Comparison of ENCODE assay signal across 8 mouse cellular contexts in genomic region chrX:167207741-167208505, GRCm38 (mm10). TPM values are rescaled to one million over a fixed set of nuclear protein-coding genes. Genes with fewer than 3 reads are reported as not detected.
DNase-seq lines count a peak whose midpoint lies in the region; ATAC-seq and TF ChIP-seq lines count a peak whose summit lies in the region.

No protein-coding gene starts in this region.

- no peaks in the 10 kb centered on the region; the same call in 1 of the 2 replicates for H3K4me1 ChIP-seq in cortical plate, adult 2 months (ENCODE audit: control insufficient read depth, insufficient read depth, low read length)
- peaks cover 10% of the 10 kb centered on the region; the same call in 1 of the 2 replicates for H3K4me1 ChIP-seq in neural tube, embryonic 12.5 days

- no peak for TF ChIP-seq CTCF in cortical plate, adult 2 months (IDR thresholded peaks at IDR 0.05; ENCODE audit: extremely low read depth, insufficient read depth, low read length)

- no peaks in the 10 kb centered on the region for H3K36me3 ChIP-seq in neural tube, embryonic 12.5 days

- no peak for TF ChIP-seq POLR2A in cortical plate, adult 2 months (IDR thresholded peaks at IDR 0.05; ENCODE audit: extremely low read depth, insufficient read depth, low read length)

- no peaks in the 10 kb centered on the region for H3K9me3 ChIP-seq in neural tube, embryonic 12.5 days

- peak; percentile 15 for DNase-seq in cerebellum, adult 11-12 months
- no peak for DNase-seq in cerebellum, adult 11 months
- DNase-seq in 3T3-L1 (ENCODE audit: low read depth, low spot score), result peak; percentile 38
- DNase-seq in heart, postnatal 10 days, result peak; percentile 44 to 45
- peak; percentile 32 for DNase-seq in liver
- no peak for DNase-seq in urinary bladder, postnatal 25 days (ENCODE audit: low spot score)

- ATAC-seq in neural tube, embryonic 12.5 days (ENCODE audit: low FRiP score, low read depth), result no peak

- peak overlapping the region; percentile 74 for H3K9ac ChIP-seq in neural tube, embryonic 12.5 days

- intact Hi-C loops in heart, postnatal 10 days (cut with DNase I), result loop anchor here (1.0 to 10.0 kb wide), 7 partner anchors 56 to 547 kb away; no protein-coding TSS in a partner anchor

- H3K27me3 ChIP-seq in neural tube, embryonic 12.5 days (replicated peaks), result no peaks in the 10 kb centered on the region; the same call in 1 of the 2 replicates

- peak overlapping the region; percentile 58 for H3K4me2 ChIP-seq in neural tube, embryonic 12.5 days (replicated peaks)

- peak overlapping the region; percentile 98 for H3K27ac ChIP-seq in cortical plate, adult 2 months (ENCODE audit: insufficient read depth, low read length)
- H3K27ac ChIP-seq in neural tube, embryonic 12.5 days, result peak overlapping the region; percentile 87; the same call in 1 of the 2 replicates

- 27% methylated on average over 25 of the region's 25 CpGs for WGBS in neural tube, embryonic 12.5 days

- peak overlapping the region; percentile 78 for H3K4me3 ChIP-seq in cortical plate, adult 2 months (ENCODE audit: insufficient read depth, low read length)
- H3K4me3 ChIP-seq in neural tube, embryonic 12.5 days, result peak overlapping the region; percentile 60

RNA-seq across cellular contexts. Expression of gene Tmsb4x, which starts 1.2 kb away (rescaled TPM):
- polyA plus RNA-seq in cortical plate, adult 2 months (2012; rRNA removed), result 2,113 and 2,186 TPM in 2 replicates
- total RNA-seq in heart, postnatal 10 days (2021), result 100 to 1,000 TPM; 782 to 828 TPM
- 6,094 and 7,057 TPM in 2 replicates for polyA plus RNA-seq in neural tube, embryonic 12.5 days (2016; fragmentation: Nextera tagmentation; extraction: Ambion mirVana)

RNA-seq across cellular contexts. Expression of gene Tlr8, which starts 56.2 kb away (rescaled TPM):
- polyA plus RNA-seq in cortical plate, adult 2 months (2012; rRNA removed), result 0.08 and 0.09 TPM in 2 replicates
- 1 to 10 TPM; 1.1 to 1.2 TPM for total RNA-seq in heart, postnatal 10 days (2021)
- 0.23 TPM in 1 of 2 replicates, not detected in the other for polyA plus RNA-seq in neural tube, embryonic 12.5 days (2016; fragmentation: Nextera tagmentation; extraction: Ambion mirVana)

Comparison
In these comparisons a context has a peak if more than half of its experiments do, and no peak if none do; other contexts are left out.
1. DNase-seq: peak in cerebellum, adult 11-12 months (single experiment), 3T3-L1 (single experiment), heart, postnatal 10 days (2 of 2) and liver (single experiment); none in cerebellum, adult 11 months (single experiment) and urinary bladder, postnatal 25 days (single experiment).